In the genomic region with DNA sequence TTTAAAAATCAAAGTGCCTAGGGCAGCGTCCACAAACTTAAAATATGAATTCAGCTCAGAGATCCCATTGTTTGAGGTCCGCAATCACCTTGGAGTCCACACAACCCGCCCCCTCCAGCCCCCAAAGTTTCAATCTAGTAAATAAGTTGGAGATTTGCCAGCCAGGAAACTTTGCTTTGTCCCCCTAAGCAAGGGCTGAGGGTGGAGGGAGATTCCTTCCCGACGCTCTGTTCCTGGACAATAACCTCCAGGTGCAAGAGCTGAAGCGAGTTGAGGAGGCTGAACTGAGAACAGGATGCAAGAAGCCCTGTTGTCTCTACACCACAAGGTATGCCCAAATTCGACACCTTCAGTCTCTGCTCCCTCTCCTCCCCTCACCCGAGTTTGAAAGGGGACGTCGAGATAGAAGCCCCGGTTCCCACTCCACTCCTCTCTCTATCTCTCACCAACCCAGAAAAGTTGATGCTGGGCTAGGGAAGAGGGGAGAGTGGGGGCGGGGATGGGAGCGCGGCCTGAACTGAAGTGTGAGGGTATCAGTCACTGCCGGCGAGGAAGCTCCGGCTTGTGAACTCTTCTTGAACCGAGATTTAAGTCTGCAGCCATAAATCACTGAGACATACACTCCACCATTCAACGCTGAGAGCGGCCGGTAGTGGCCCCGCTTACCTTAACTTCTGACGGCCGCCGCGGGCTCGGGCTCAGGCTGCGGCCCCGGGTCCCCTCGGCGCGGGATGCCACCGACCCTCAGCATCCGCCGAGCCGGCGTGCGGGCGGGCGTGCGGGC, we compare ENCODE assay signal across 9 mouse cellular contexts. TPM values are rescaled to one million over a fixed set of nuclear protein-coding genes. Genes with fewer than 3 reads are reported as not detected.
DNase-seq lines count a peak whose midpoint lies in the region; ATAC-seq and TF ChIP-seq lines count a peak whose summit lies in the region.
"Had no signal": no experiment of that assay in that cellular context is flagged by ENCODE, and none has a peak within 500 bp of the region (broad histone marks: within the 10 kb centered on the region; RNA-seq: fewer than 3 reads in every experiment).

No protein-coding gene starts in this region.

- H3K4me2 ChIP-seq in heart, embryonic 16.5 days (ENCODE audit: low read depth, low read length): peak overlapping the region; percentile 16
- H3K4me2 ChIP-seq in forebrain, postnatal 0 days (ENCODE audit: low read depth): no peak overlapping the region

- peak; percentile 50 for DNase-seq in kidney, adult 11 months
- no peak for DNase-seq in kidney, adult 8-10 months
- peak; percentile 76 for DNase-seq in limb, embryonic 10.5 days (ENCODE audit: low spot score)
- no peak for DNase-seq in forebrain, postnatal 0 days
- DNase-seq in left cerebral cortex, postnatal 10 days (ENCODE audit: extremely low spot score in 1 of 2, low spot score in 2 of 2): no peak
- DNase-seq in ovary, postnatal 36 days (ENCODE audit: low spot score): no peak

- peak overlapping the region; percentile 40 for H3K27ac ChIP-seq in heart, embryonic 16.5 days (ENCODE audit: low read length)
- peak overlapping the region; percentile 90 for H3K27ac ChIP-seq in limb, embryonic 10.5 days
- peak overlapping the region; percentile 72 for H3K27ac ChIP-seq in small intestine, adult 2 months (ENCODE audit: insufficient read depth, low read depth, low read length)
- no peak overlapping the region for H3K27ac ChIP-seq in forebrain, postnatal 0 days (ENCODE audit: low read depth, low read length)

- H3K36me3 ChIP-seq in heart, embryonic 16.5 days (ENCODE audit: control insufficient read depth, insufficient read depth): no peaks in the 10 kb centered on the region
- H3K36me3 ChIP-seq in limb, embryonic 10.5 days: peaks cover 13% of the 10 kb centered on the region
- H3K36me3 ChIP-seq in small intestine, adult 2 months (ENCODE audit: control insufficient read depth, insufficient read depth, low read length): no peaks in the 10 kb centered on the region
- H3K36me3 ChIP-seq in forebrain, postnatal 0 days (ENCODE audit: insufficient read depth): no peaks in the 10 kb centered on the region

- H3K9ac ChIP-seq in heart, embryonic 16.5 days (ENCODE audit: low read length): peak overlapping the region; percentile 61
- H3K9ac ChIP-seq in forebrain, postnatal 0 days: no peak overlapping the region

- no peak for TF ChIP-seq CTCF in small intestine, adult 2 months (IDR thresholded peaks at IDR 0.05; ENCODE audit: extremely low read depth, insufficient read length, insufficient replicate concordance, low read depth, low read length)
- no peak for TF ChIP-seq CTCF in forebrain, postnatal 0 days (IDR thresholded peaks at IDR 0.05; ENCODE audit: low read depth)

- no peak for TF ChIP-seq POLR2A in small intestine, adult 2 months (IDR thresholded peaks at IDR 0.05; ENCODE audit: low read depth, low read length)

- ATAC-seq in heart, embryonic 16.5 days (replicated peaks; ENCODE audit: extremely low read depth, insufficient read depth, low FRiP score): no peak
- no peak for ATAC-seq in forebrain, postnatal 0 days
- ATAC-seq: Patski had no signal

- peaks cover 2% of the 10 kb centered on the region; the same call in 1 of the 2 replicates for H3K4me1 ChIP-seq in heart, embryonic 16.5 days (ENCODE audit: control insufficient read depth, insufficient read depth, low read length)
- peaks cover 100% of the 10 kb centered on the region for H3K4me1 ChIP-seq in limb, embryonic 10.5 days
- H3K4me1 ChIP-seq in small intestine, adult 2 months (ENCODE audit: control insufficient read depth, insufficient read depth, insufficient read length, low read length): peaks cover 8% of the 10 kb centered on the region; the same call in 1 of the 2 replicates
- H3K4me1 ChIP-seq in forebrain, postnatal 0 days (ENCODE audit: insufficient read depth): no peaks in the 10 kb centered on the region

- H3K4me3 ChIP-seq in heart, embryonic 16.5 days (ENCODE audit: low read length): peak overlapping the region; percentile 49
- peak overlapping the region; percentile 65 for H3K4me3 ChIP-seq in limb, embryonic 10.5 days
- H3K4me3 ChIP-seq in small intestine, adult 2 months (ENCODE audit: low read depth, low read length): peak overlapping the region; percentile 59
- no peak overlapping the region for H3K4me3 ChIP-seq in forebrain, postnatal 0 days (ENCODE audit: low read depth, low read length)

- intact Hi-C loops in left cerebral cortex, postnatal 10 days (cut with DNase I): no loop called here

- 2% methylated on average over 32 of the region's 41 CpGs for WGBS in heart, embryonic 16.5 days
- WGBS in limb, embryonic 10.5 days: 1% methylated on average over 40 of the region's 41 CpGs
- WGBS in small intestine, adult 2 months: 19% methylated on average over 39 of the region's 41 CpGs
- WGBS in forebrain, postnatal 0 days: 1% methylated on average over 41 of the region's 41 CpGs

- H3K9me3 ChIP-seq in heart, embryonic 16.5 days (replicated peaks; ENCODE audit: control insufficient read depth, low read length): no peaks in the 10 kb centered on the region
- no peaks in the 10 kb centered on the region for H3K9me3 ChIP-seq in limb, embryonic 10.5 days (replicated peaks)
- H3K9me3 ChIP-seq in forebrain, postnatal 0 days (ENCODE audit: low read length): no peaks in the 10 kb centered on the region

- H3K27me3 ChIP-seq in heart, embryonic 16.5 days (ENCODE audit: control insufficient read depth, insufficient read depth, low read length): peaks cover 93% of the 10 kb centered on the region
- peaks cover 85% of the 10 kb centered on the region for H3K27me3 ChIP-seq in limb, embryonic 10.5 days (ENCODE audit: low read depth, poor library complexity, severe bottlenecking)
- peaks cover 44% of the 10 kb centered on the region for H3K27me3 ChIP-seq in small intestine, adult 2 months (ENCODE audit: control insufficient read depth, insufficient read depth, low read length)
- H3K27me3 ChIP-seq in forebrain, postnatal 0 days (ENCODE audit: insufficient read depth, low read length): peaks cover 95% of the 10 kb centered on the region
- H3K27me3 ChIP-seq: Patski had no signal

RNA-seq across cellular contexts. Expression of a gene that starts 2.1 kb away (rescaled TPM):
- 0.13 and 0.32 TPM in 2 replicates for polyA plus RNA-seq in heart, embryonic 16.5 days (2015; fragmentation: Nextera tagmentation; extraction: Ambion mirVana)
- 1.1 and 1.3 TPM in 2 replicates for polyA plus RNA-seq in limb, embryonic 10.5 days (2016; fragmentation: Nextera tagmentation; extraction: Ambion mirVana)
- polyA plus RNA-seq in small intestine, adult 2 months (2012; rRNA removed): 0.10 TPM in 1 of 2 replicates, not detected in the other
- total RNA-seq in forebrain, postnatal 0 days (2014; rRNA removed): not detected in 2 replicates
- polyA plus RNA-seq in forebrain, postnatal 0 days (2015; fragmentation: Nextera tagmentation; extraction: Ambion mirVana): not detected in 2 replicates
- not detected for total RNA-seq in left cerebral cortex, postnatal 10 days (2021)

RNA-seq across cellular contexts. Expression of a gene that starts 10.5 kb away (rescaled TPM):
- polyA plus RNA-seq in heart, embryonic 16.5 days (2015; fragmentation: Nextera tagmentation; extraction: Ambion mirVana): 1.5 and 2.0 TPM in 2 replicates
- polyA plus RNA-seq in limb, embryonic 10.5 days (2016; fragmentation: Nextera tagmentation; extraction: Ambion mirVana): 4.5 and 5.3 TPM in 2 replicates
- polyA plus RNA-seq in small intestine, adult 2 months (2012; rRNA removed): 0.83 and 1.0 TPM in 2 replicates
- not detected in 2 replicates for total RNA-seq in forebrain, postnatal 0 days (2014; rRNA removed)
- not detected in 2 replicates for polyA plus RNA-seq in forebrain, postnatal 0 days (2015; fragmentation: Nextera tagmentation; extraction: Ambion mirVana)
- total RNA-seq in left cerebral cortex, postnatal 10 days (2021): not detected

RNA-seq across cellular contexts. Expression of a gene that starts 16.4 kb away (rescaled TPM):
- polyA plus RNA-seq in heart, embryonic 16.5 days (2015; fragmentation: Nextera tagmentation; extraction: Ambion mirVana): 0.54 TPM in 1 of 2 replicates, not detected in the other
- polyA plus RNA-seq in limb, embryonic 10.5 days (2016; fragmentation: Nextera tagmentation; extraction: Ambion mirVana): 1.6 and 1.8 TPM in 2 replicates
- 2.3 and 2.4 TPM in 2 replicates for polyA plus RNA-seq in small intestine, adult 2 months (2012; rRNA removed)
- not detected in 2 replicates for total RNA-seq in forebrain, postnatal 0 days (2014; rRNA removed)
- polyA plus RNA-seq in forebrain, postnatal 0 days (2015; fragmentation: Nextera tagmentation; extraction: Ambion mirVana): not detected in 2 replicates
- total RNA-seq in left cerebral cortex, postnatal 10 days (2021): not detected

RNA-seq across cellular contexts. Expression of a gene that starts 17.0 kb away (rescaled TPM):
- polyA plus RNA-seq in heart, embryonic 16.5 days (2015; fragmentation: Nextera tagmentation; extraction: Ambion mirVana): 0.44 and 0.68 TPM in 2 replicates
- 1.3 and 1.9 TPM in 2 replicates for polyA plus RNA-seq in limb, embryonic 10.5 days (2016; fragmentation: Nextera tagmentation; extraction: Ambion mirVana)
- 0.11 and 0.28 TPM in 2 replicates for polyA plus RNA-seq in small intestine, adult 2 months (2012; rRNA removed)
- total RNA-seq in forebrain, postnatal 0 days (2014; rRNA removed): 0.10 TPM in 1 of 2 replicates, not detected in the other
- not detected in 2 replicates for polyA plus RNA-seq in forebrain, postnatal 0 days (2015; fragmentation: Nextera tagmentation; extraction: Ambion mirVana)
- total RNA-seq in left cerebral cortex, postnatal 10 days (2021): not detected

RNA-seq across cellular contexts. Expression of a gene that starts 29.2 kb away (rescaled TPM):
- polyA plus RNA-seq in heart, embryonic 16.5 days (2015; fragmentation: Nextera tagmentation; extraction: Ambion mirVana): 1.3 and 3.3 TPM in 2 replicates
- 9.8 and 10.4 TPM in 2 replicates for polyA plus RNA-seq in limb, embryonic 10.5 days (2016; fragmentation: Nextera tagmentation; extraction: Ambion mirVana)
- 3.5 and 4.7 TPM in 2 replicates for polyA plus RNA-seq in small intestine, adult 2 months (2012; rRNA removed)
- not detected in 2 replicates for total RNA-seq in forebrain, postnatal 0 days (2014; rRNA removed)
- not detected in 2 replicates for polyA plus RNA-seq in forebrain, postnatal 0 days (2015; fragmentation: Nextera tagmentation; extraction: Ambion mirVana)
- total RNA-seq in left cerebral cortex, postnatal 10 days (2021): not detected

Comparison
In these comparisons a context has a peak if more than half of its experiments do, and no peak if none do; other contexts are left out.
1. DNase-seq: peak in kidney, adult 11 months (single experiment) and limb, embryonic 10.5 days (single experiment); none in kidney, adult 8-10 months (0 of 2), forebrain, postnatal 0 days (single experiment), left cerebral cortex, postnatal 10 days (0 of 2) and ovary, postnatal 36 days (single experiment).